Mouse (Mus musculus): Measurements from ENCODE around the gene Rfx7.

DNA sequence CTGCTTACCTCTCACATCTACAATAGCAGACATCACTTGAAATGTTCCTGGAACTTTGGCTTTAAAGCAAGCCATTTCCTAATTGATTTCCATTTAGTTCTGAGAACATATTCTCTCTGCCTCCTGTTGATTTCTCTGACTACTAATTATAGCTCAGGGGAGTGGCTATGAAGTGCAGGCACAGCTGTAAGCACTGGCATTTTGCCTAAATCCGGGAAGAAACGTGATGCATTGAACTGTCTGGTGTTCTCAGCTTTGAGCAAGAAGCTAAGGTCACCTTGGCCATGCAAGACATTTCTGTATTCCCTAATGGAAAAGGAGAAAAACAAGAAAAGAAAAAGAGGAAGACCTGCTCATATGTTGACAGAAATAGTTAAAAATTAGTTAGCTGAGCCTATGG is 96.6 kb downstream of the Rfx7 start:
- TF ChIP-seq CTCF (IDR thresholded peaks at IDR 0.05; ENCODE audit: low read depth) (no peak), EP300 (IDR thresholded peaks at IDR 0.05; ENCODE audit: low read depth) (0 out of 2 replicates have a peak, but pooled peaks have one; percentile 24)
